9 mouse cellular contexts compared by ENCODE assay signal in genomic region chr12:111274006-111274405, GRCm38 (mm10). TPM values are rescaled to one million over a fixed set of nuclear protein-coding genes. Genes with fewer than 3 reads are reported as not detected.
A peak's percentile ranks its signal among the peaks of the same experiment; 100 is the strongest.
DNase-seq lines count a peak whose midpoint lies in the region; ATAC-seq lines count a peak whose summit lies in the region.
"Had no signal": no experiment of that assay in that cellular context is flagged by ENCODE, and none has a peak within 500 bp of the region (broad histone marks: within the 10 kb centered on the region; RNA-seq: fewer than 3 reads in every experiment).

No protein-coding gene starts in this region.

- no peak overlapping the region for H3K27ac ChIP-seq in heart, embryonic 15.5 days
- no peak overlapping the region for H3K27ac ChIP-seq in brown adipose tissue, adult 24 weeks (replicated peaks; ENCODE audit: low read depth, low read length)
- no peak overlapping the region for H3K27ac ChIP-seq in hindbrain, embryonic 12.5 days
- no peak overlapping the region for H3K27ac ChIP-seq in midbrain, embryonic 10.5 days (replicated peaks)

- peak overlapping the region; percentile 31; the same call in 1 of the 2 replicates for H3K9ac ChIP-seq in heart, embryonic 15.5 days
- no peak overlapping the region for H3K9ac ChIP-seq in hindbrain, embryonic 12.5 days

- no peak for ATAC-seq in heart, embryonic 15.5 days (replicated peaks; ENCODE audit: insufficient number of reproducible peaks, insufficient read depth, low FRiP score, low read depth)
- peak; percentile 36; the same call in 1 of the 2 replicates for ATAC-seq in hindbrain, embryonic 12.5 days (ENCODE audit: low FRiP score)

- peaks cover 36% of the 10 kb centered on the region for H3K4me1 ChIP-seq in heart, embryonic 15.5 days (replicated peaks)
- peaks cover 3% of the 10 kb centered on the region; the same call in 1 of the 2 replicates for H3K4me1 ChIP-seq in brown adipose tissue, adult 24 weeks (ENCODE audit: control insufficient read depth, insufficient read depth, insufficient read length, low read length)
- peaks cover 23% of the 10 kb centered on the region for H3K4me1 ChIP-seq in hindbrain, embryonic 12.5 days
- peaks cover 36% of the 10 kb centered on the region for H3K4me1 ChIP-seq in midbrain, embryonic 10.5 days

- peak overlapping the region; percentile 92 for H3K4me2 ChIP-seq in heart, embryonic 15.5 days
- peak overlapping the region; percentile 74 for H3K4me2 ChIP-seq in hindbrain, embryonic 12.5 days (replicated peaks)

- H3K36me3 ChIP-seq in heart, embryonic 15.5 days: no peaks in the 10 kb centered on the region
- H3K36me3 ChIP-seq in hindbrain, embryonic 12.5 days: no peaks in the 10 kb centered on the region
- no peaks in the 10 kb centered on the region for H3K36me3 ChIP-seq in midbrain, embryonic 10.5 days
- H3K36me3 ChIP-seq: G1E had no signal

- WGBS in heart, embryonic 15.5 days: 5% methylated on average over 28 of the region's 28 CpGs
- WGBS in hindbrain, embryonic 12.5 days: 3% methylated on average over 27 of the region's 28 CpGs
- 3% methylated on average over 28 of the region's 28 CpGs for WGBS in midbrain, embryonic 10.5 days

- peak overlapping the region; percentile 48 for H3K4me3 ChIP-seq in heart, embryonic 15.5 days
- H3K4me3 ChIP-seq in brown adipose tissue, adult 24 weeks (ENCODE audit: insufficient read depth, low read depth, low read length): 0 out of 2 replicates have a peak overlapping the region, but pooled peaks have one; percentile 15
- H3K4me3 ChIP-seq in hindbrain, embryonic 12.5 days: peak overlapping the region; percentile 39
- H3K4me3 ChIP-seq in midbrain, embryonic 10.5 days: peak overlapping the region; percentile 53

- no peaks in the 10 kb centered on the region for H3K9me3 ChIP-seq in heart, embryonic 15.5 days (replicated peaks)
- 0 out of 2 replicates have a peak, but pooled peaks cover 3% of the 10 kb centered on the region for H3K9me3 ChIP-seq in hindbrain, embryonic 12.5 days (replicated peaks)
- H3K9me3 ChIP-seq in midbrain, embryonic 10.5 days (replicated peaks): 0 out of 2 replicates have a peak, but pooled peaks cover 4% of the 10 kb centered on the region

- H3K27me3 ChIP-seq in heart, embryonic 15.5 days: peaks cover 83% of the 10 kb centered on the region
- peaks cover 85% of the 10 kb centered on the region for H3K27me3 ChIP-seq in hindbrain, embryonic 12.5 days
- H3K27me3 ChIP-seq in midbrain, embryonic 10.5 days (ENCODE audit: low read depth, poor library complexity, severe bottlenecking): peaks cover 88% of the 10 kb centered on the region

- no peak for DNase-seq in heart, postnatal 4 days
- DNase-seq in midbrain, embryonic 10.5 days (ENCODE audit: low spot score): peak; percentile 36
- no peak for DNase-seq in spleen, adult 12 weeks (ENCODE audit: low spot score)
- no peak for DNase-seq in T-cell, adult 2 months (ENCODE audit: low spot score)
- no peak for DNase-seq in cerebellum, adult 18-20 months

RNA-seq across cellular contexts. Expression of gene Amn, which starts 3.1 kb away (rescaled TPM):
- polyA plus RNA-seq in heart, embryonic 15.5 days (2015; fragmentation: Nextera tagmentation; extraction: Ambion mirVana): 1.4 and 2.0 TPM in 2 replicates
- under 1 TPM in 1 of 2 experiments, not detected in 1; 0.43 TPM for total RNA-seq in heart, postnatal 4 days (2021)
- polyA plus RNA-seq in brown adipose tissue, adult 24 weeks (2012; ENCODE audit: insufficient read depth, insufficient read length, missing spikeins): not detected in 2 replicates
- polyA plus RNA-seq in hindbrain, embryonic 12.5 days (2016; fragmentation: Nextera tagmentation; extraction: Ambion mirVana): 0.69 and 1.0 TPM in 2 replicates
- 0.11 and 0.17 TPM in 2 replicates for polyA plus RNA-seq in midbrain, embryonic 10.5 days (2016; fragmentation: Nextera tagmentation; extraction: Ambion mirVana)
- total RNA-seq: G1E had no signal
